Mouse (Mus musculus) stomach, postnatal 0 days (tissue): ENCODE results near the gene 4930568D16Rik. TPM values are rescaled to one million over a fixed set of nuclear protein-coding genes. Genes with fewer than 3 reads are reported as not detected.
A peak's percentile ranks its signal among the peaks of the same experiment; 100 is the strongest.

Experiments
- ATAC-seq: fragments of 200-750 bp; cut with Nextera tagmentation; 2 replicates; pipeline ENCODE4 v1.8.0; 2017; ENCODE audit not compliant: low FRiP score, low TSS enrichment
- DNase-seq: peaks from one replicate; pipeline ENCODE4 v3.0.0-alpha.2; 2016; ENCODE audit warnings: low spot score
- H3K27ac ChIP-seq: fragments of 300-500 bp; sonication (generic); replicated peaks from 2 replicates; pipeline ENCODE4 v1.5.1; 2014; ENCODE audit warnings: mild to moderate bottlenecking, control low read depth
- H3K27me3 ChIP-seq: fragments of 300-500 bp; sonication (generic); 2 replicates; pipeline ENCODE4 v1.6.1; 2014; ENCODE audit warnings: low read length; ENCODE audit not compliant: control insufficient read depth, insufficient read depth
- H3K36me3 ChIP-seq: fragments of 300-500 bp; sonication (generic); 2 replicates; pipeline ENCODE4 v1.6.1; 2014; ENCODE audit warnings: low read length, mixed read lengths; ENCODE audit not compliant: control insufficient read depth, insufficient read depth
- H3K4me1 ChIP-seq: fragments of 300-500 bp; sonication (generic); replicated peaks from 2 replicates; pipeline ENCODE4 v1.6.1; 2014; ENCODE audit warnings: antibody characterized with exemption; ENCODE audit not compliant: control insufficient read depth, insufficient read depth
- H3K4me2 ChIP-seq: fragments of 300-500 bp; sonication (generic); replicated peaks from 2 replicates; pipeline ENCODE4 v1.6.1; 2014; ENCODE audit warnings: low read depth, mild to moderate bottlenecking, control low read depth, moderate library complexity
- H3K4me3 ChIP-seq: fragments of 300-500 bp; sonication (generic); 2 replicates; pipeline ENCODE4 v1.5.1; 2014; ENCODE audit warnings: low read depth, low read length, control low read depth
- H3K9ac ChIP-seq: fragments of 300-500 bp; sonication (generic); 2 replicates; pipeline ENCODE4 v1.6.1; 2014; ENCODE audit warnings: mild to moderate bottlenecking, low read length, control low read depth, mixed read lengths
- H3K9me3 ChIP-seq: fragments of 300-500 bp; sonication (generic); 2 replicates; pipeline ENCODE4 v1.6.1; 2016; ENCODE audit warnings: low read length; ENCODE audit not compliant: control insufficient read depth
- CTCF ChIP-seq: IDR thresholded peaks from 2 replicates; pipeline ENCODE4 v1.5.1; 2016; ENCODE audit warnings: antibody characterized with exemption, low read depth, mild to moderate bottlenecking, moderate library complexity
- EP300 ChIP-seq: optimal IDR thresholded peaks from 2 replicates; pipeline ENCODE3; 2016; ENCODE audit warnings: antibody characterized with exemption
- WGBS: fragments of 180-500 bp; shearing (Covaris S2); extraction: QIAGEN DNeasy Blood & Tissue Kit; methylation state at CpG from one replicate; pipeline ENCODE4 v1.1.7; 2014; 5-methylcytosine and 5-hydroxymethylcytosine counted together
- polyA plus RNA-seq: library from polyadenylated mRNA; unstranded; fragments of >200 nt; fragmentation: Nextera tagmentation; extraction: Ambion mirVana; gene quantifications from 2 replicates; pipeline ENCODE4 v1.2.1, GENCODE M21; 2015

Gene 4930568D16Rik
- polyA plus RNA-seq, 1 experiment from 2014 or later: not detected

- DNase-seq (peak; percentile 53), ATAC-seq (peak; percentile 78)
- Histone ChIP-seq H3K4me1 (0 out of 2 replicates have a peak, but pooled peaks cover 3% of the 10 kb centered on the region), H3K4me3 (no peak overlapping the region), H3K27ac (no peak overlapping the region), H3K27me3 (no peaks in the 10 kb centered on the region), H3K9ac (no peak overlapping the region), H3K36me3 (no peaks in the 10 kb centered on the region), H3K9me3 (no peaks in the 10 kb centered on the region), H3K4me2 (no peak overlapping the region)
- WGBS: 44% methylated on average over 3 of the region's 3 CpGs
- TF ChIP-seq CTCF (no peak), EP300 (no peak)
Observed at GRCm38 (mm10) chr2:35342605-35343004, 24.9 kb downstream of the 4930568D16Rik start.

- Histone ChIP-seq H3K9ac (no peak overlapping the region), H3K36me3 (no peaks in the 10 kb centered on the region), H3K4me1 (0 out of 2 replicates have a peak, but pooled peaks cover 3% of the 10 kb centered on the region), H3K4me3 (no peak overlapping the region), H3K27me3 (no peaks in the 10 kb centered on the region), H3K9me3 (no peaks in the 10 kb centered on the region), H3K4me2 (no peak overlapping the region), H3K27ac (peak overlapping the region; percentile 35; the same call in 1 of the 2 replicates)
- 29% methylated on average over 6 of the region's 6 CpGs for WGBS
- DNase-seq: no peak
- ATAC-seq: no peak
- TF ChIP-seq CTCF: no peak
- no peak for TF ChIP-seq EP300
Observed at GRCm38 (mm10) chr2:35338707-35339106, 28.8 kb downstream of the 4930568D16Rik start.

- TF ChIP-seq CTCF (no peak), EP300 (no peak)
- H3K4me3 ChIP-seq: no peak overlapping the region
- 56% methylated on average over 1 of the region's 1 CpGs for WGBS
- H3K9me3 ChIP-seq: no peaks in the 10 kb centered on the region
- no peaks in the 10 kb centered on the region for H3K36me3 ChIP-seq
- H3K4me2 ChIP-seq: no peak overlapping the region
- no peaks in the 10 kb centered on the region for H3K27me3 ChIP-seq
- H3K4me1 ChIP-seq: 0 out of 2 replicates have a peak, but pooled peaks cover 3% of the 10 kb centered on the region
- H3K27ac ChIP-seq: peak overlapping the region; percentile 35
- DNase-seq: no peak
- no peak overlapping the region for H3K9ac ChIP-seq
- no peak for ATAC-seq
Observed at GRCm38 (mm10) chr2:35338036-35338435, 29.5 kb downstream of the 4930568D16Rik start.

DNA sequence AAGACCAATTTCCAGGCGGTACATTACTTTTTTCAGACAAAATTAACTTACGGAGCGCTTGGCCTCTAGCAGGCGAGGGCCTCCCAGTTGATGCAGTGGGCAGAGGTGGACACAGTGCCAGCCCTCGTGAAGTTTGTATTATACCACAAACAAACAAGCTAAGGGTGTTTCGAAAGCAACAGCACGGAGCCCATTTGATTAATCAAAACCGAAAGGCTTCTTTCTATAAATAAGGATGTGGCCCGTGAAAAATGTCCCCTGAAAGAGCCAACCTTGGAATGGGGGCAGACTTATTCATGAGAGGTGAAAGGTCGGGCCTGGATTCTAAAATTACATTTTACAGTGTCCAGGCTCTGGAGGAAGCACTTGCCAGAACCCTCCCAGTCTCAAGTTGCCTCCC lies 30.1 kb downstream of the 4930568D16Rik start:
- WGBS: 47% methylated on average over 10 of the region's 10 CpGs
- DNase-seq (no peak), ATAC-seq (no peak)
- Histone ChIP-seq H3K27me3 (no peaks in the 10 kb centered on the region), H3K4me1 (0 out of 2 replicates have a peak, but pooled peaks cover 3% of the 10 kb centered on the region), H3K36me3 (no peaks in the 10 kb centered on the region), H3K27ac (peak overlapping the region; percentile 82), H3K4me2 (peak overlapping the region; percentile 96), H3K9me3 (no peaks in the 10 kb centered on the region), H3K9ac (peak overlapping the region; percentile 41; the same call in 1 of the 2 replicates), H3K4me3 (peak overlapping the region; percentile 74)
- TF ChIP-seq CTCF: no peak
- TF ChIP-seq EP300: no peak

GRCm38 (mm10) chr2:35336388-35337280 lies 30.9 kb downstream of the 4930568D16Rik start, which contains the start of gene Stom:
TSS of gene Stom (minus strand) at chr2:35336976.
- under 1% methylated on average over 45 of the region's 45 CpGs for WGBS
- Histone ChIP-seq H3K4me1 (0 out of 2 replicates have a peak, but pooled peaks cover 3% of the 10 kb centered on the region), H3K9ac (peak within 1 kb of the TSS; percentile 87), H3K27me3 (no peaks in the 10 kb centered on the region), H3K4me3 (peak within 1 kb of the TSS; percentile 74), H3K36me3 (no peaks in the 10 kb centered on the region), H3K4me2 (peak within 1 kb of the TSS; percentile 96), H3K27ac (peak within 1 kb of the TSS; percentile 97), H3K9me3 (no peaks in the 10 kb centered on the region)
- DNase-seq (peak; percentile 100), ATAC-seq (peak; percentile 96)
- TF ChIP-seq EP300: no peak
- TF ChIP-seq CTCF: peak; percentile 43

- no peak for ATAC-seq
Observed at GRCm38 (mm10) chr2:35335620-35336019, 31.9 kb downstream of the 4930568D16Rik start.

More at GRCm38 (mm10) chr2:35335620-35336019, 31.9 kb downstream of the 4930568D16Rik start:
- TF ChIP-seq EP300 (no peak), CTCF (no peak)
- Histone ChIP-seq H3K27me3 (no peaks in the 10 kb centered on the region), H3K9ac (peak overlapping the region; percentile 87; the same call in 1 of the 2 replicates), H3K9me3 (no peaks in the 10 kb centered on the region), H3K36me3 (no peaks in the 10 kb centered on the region), H3K27ac (peak overlapping the region; percentile 97; the same call in 1 of the 2 replicates), H3K4me2 (peak overlapping the region; percentile 96), H3K4me1 (0 out of 2 replicates have a peak, but pooled peaks cover 3% of the 10 kb centered on the region), H3K4me3 (peak overlapping the region; percentile 74)
- 15% methylated on average over 7 of the region's 7 CpGs for WGBS
- DNase-seq: no peak
